Mouse (Mus musculus) 3T3-L1 (cell line): ENCODE data around the gene Mapre3.

ENCODE experiments used
- DNase-seq: peaks from one replicate; pipeline ENCODE4 v3.0.0-alpha.2; 2015; ENCODE audit warnings: low read depth, low spot score

The Mapre3 gene

GRCm38 (mm10) chr5:30814424-30815119 lies at the start of gene Mapre3:
Gene Mapre3 (plus strand): TSS chr5:30814641.
- DNase-seq, result peak; percentile 91

- no peak for DNase-seq
Measured at GRCm38 (mm10) chr5:30765596-30766370, 48.7 kb upstream of the Mapre3 start.

- DNase-seq, result no peak
Measured at GRCm38 (mm10) chr5:30768082-30768481, 46.4 kb upstream of the Mapre3 start.

- no peak for DNase-seq
Measured at GRCm38 (mm10) chr5:30768598-30768997, 45.8 kb upstream of the Mapre3 start.

- DNase-seq, result no peak
Measured at GRCm38 (mm10) chr5:30769075-30769474, 45.4 kb upstream of the Mapre3 start.

GRCm38 (mm10) chr5:30774601-30775371 lies 39.7 kb upstream of the Mapre3 start:
- DNase-seq, result peak; percentile 87

- DNase-seq, result no peak
Measured at GRCm38 (mm10) chr5:30780699-30781098, 33.7 kb upstream of the Mapre3 start.

- DNase-seq, result peak; percentile 49
Measured at GRCm38 (mm10) chr5:30781147-30781546, 33.3 kb upstream of the Mapre3 start.

- DNase-seq, result no peak
Measured at GRCm38 (mm10) chr5:30787381-30787780, 27.1 kb upstream of the Mapre3 start.

GRCm38 (mm10) chr5:30790047-30790446 lies 24.4 kb upstream of the Mapre3 start:
- no peak for DNase-seq

- DNase-seq, result peak; percentile 78
Measured at GRCm38 (mm10) chr5:30796125-30796524, 18.3 kb upstream of the Mapre3 start.

- DNase-seq, result no peak
Measured at GRCm38 (mm10) chr5:30797482-30797881, 17.0 kb upstream of the Mapre3 start.

- no peak for DNase-seq
Measured at GRCm38 (mm10) chr5:30797982-30798381, 16.5 kb upstream of the Mapre3 start.

- no peak for DNase-seq
Measured at GRCm38 (mm10) chr5:30798965-30799364, 15.5 kb upstream of the Mapre3 start.

GRCm38 (mm10) chr5:30802724-30803467 lies 11.5 kb upstream of the Mapre3 start:
- no peak for DNase-seq

GRCm38 (mm10) chr5:30806106-30806505 lies 8.3 kb upstream of the Mapre3 start:
- DNase-seq, result peak; percentile 96

GRCm38 (mm10) chr5:30815120-30815465 lies 652 bp downstream of the Mapre3 start:
- peak; percentile 18 for DNase-seq

- DNase-seq, result peak; percentile 31
Measured at GRCm38 (mm10) chr5:30816261-30816791, 1.9 kb downstream of the Mapre3 start.

- DNase-seq, result no peak
Measured at GRCm38 (mm10) chr5:30818758-30819309, 4.4 kb downstream of the Mapre3 start.

- no peak for DNase-seq
Measured at GRCm38 (mm10) chr5:30822689-30823088, 8.2 kb downstream of the Mapre3 start.

GRCm38 (mm10) chr5:30823091-30823490 lies 8.7 kb downstream of the Mapre3 start:
- no peak for DNase-seq
